Mouse (Mus musculus): ENCODE data around the gene Insrr. TPM values are rescaled to one million over a fixed set of nuclear protein-coding genes. Genes with fewer than 3 reads are reported as not detected.

Insrr gene
- 1 to 10 TPM in 1 of 2 experiments, under 1 TPM in 1; 0.70 to 1.9 TPM for total RNA-seq (2021)

- intact Hi-C loops (cut with DNase I): no loop called here
These were observed at the start of gene Insrr for GRCm38 (mm10) chr3:87796736-87797334. TSS of gene Insrr (plus strand) at chr3:87796951.

GRCm38 (mm10) chr3:87748431-87748830 is 48.3 kb upstream of the Insrr start, which contains the start of gene Lrrc71:
TSS of gene Lrrc71 (minus strand) at chr3:87748625.
- DNase-seq: no peak
- intact Hi-C loops (cut with DNase I): no loop called here

More at GRCm38 (mm10) chr3:87796736-87797334, at the start of gene Insrr:
- no peak for DNase-seq

- peak; percentile 28 for DNase-seq
- intact Hi-C loops (cut with DNase I): no loop called here
These were observed 47.7 kb upstream of the Insrr start for GRCm38 (mm10) chr3:87749036-87749435.

- intact Hi-C loops (cut with DNase I): no loop called here
- DNase-seq: no peak
These were observed 46.8 kb upstream of the Insrr start for GRCm38 (mm10) chr3:87749977-87750376.

GRCm38 (mm10) chr3:87752567-87752966 is 44.2 kb upstream of the Insrr start:
- DNase-seq: no peak
- intact Hi-C loops (cut with DNase I): no loop called here

GRCm38 (mm10) chr3:87753829-87754228 is 42.9 kb upstream of the Insrr start:
- intact Hi-C loops (cut with DNase I): no loop called here
- DNase-seq: no peak

- intact Hi-C loops (cut with DNase I): no loop called here
- DNase-seq: peak; percentile 91
These were observed 40.8 kb upstream of the Insrr start for GRCm38 (mm10) chr3:87755964-87756363.

GRCm38 (mm10) chr3:87756488-87756887 is 40.3 kb upstream of the Insrr start:
- intact Hi-C loops (cut with DNase I): no loop called here
- DNase-seq: no peak

GRCm38 (mm10) chr3:87758641-87759040 is 38.1 kb upstream of the Insrr start:
- intact Hi-C loops (cut with DNase I): no loop called here
- no peak for DNase-seq

- intact Hi-C loops (cut with DNase I): no loop called here
- no peak for DNase-seq
These were observed 35.1 kb upstream of the Insrr start for GRCm38 (mm10) chr3:87761408-87762375.

- intact Hi-C loops (cut with DNase I): no loop called here
- DNase-seq: no peak
These were observed 33.5 kb upstream of the Insrr start for GRCm38 (mm10) chr3:87763202-87763601.

- DNase-seq: peak; percentile 55
These were observed 33.0 kb upstream of the Insrr start for GRCm38 (mm10) chr3:87763683-87764289.

GRCm38 (mm10) chr3:87764506-87764905 is 32.2 kb upstream of the Insrr start:
- no peak for DNase-seq
- intact Hi-C loops (cut with DNase I): no loop called here

More at GRCm38 (mm10) chr3:87763683-87764289, 33.0 kb upstream of the Insrr start:
- intact Hi-C loops (cut with DNase I): no loop called here

GRCm38 (mm10) chr3:87765091-87765490 is 31.7 kb upstream of the Insrr start:
- no peak for DNase-seq
- intact Hi-C loops (cut with DNase I): no loop called here

GRCm38 (mm10) chr3:87765631-87766283 is 31.0 kb upstream of the Insrr start:
- DNase-seq: no peak
- intact Hi-C loops (cut with DNase I): no loop called here

- no peak for DNase-seq
- intact Hi-C loops (cut with DNase I): no loop called here
These were observed 30.5 kb upstream of the Insrr start for GRCm38 (mm10) chr3:87766284-87766667.

- intact Hi-C loops (cut with DNase I): no loop called here
- DNase-seq: no peak
These were observed 29.0 kb upstream of the Insrr start for GRCm38 (mm10) chr3:87767764-87768163.

GRCm38 (mm10) chr3:87768431-87768830 is 28.3 kb upstream of the Insrr start:
- intact Hi-C loops (cut with DNase I): no loop called here
- DNase-seq: no peak

- intact Hi-C loops (cut with DNase I): no loop called here
- DNase-seq: peak; percentile 69
These were observed 27.9 kb upstream of the Insrr start for GRCm38 (mm10) chr3:87768844-87769243.

GRCm38 (mm10) chr3:87769506-87769905 is 27.2 kb upstream of the Insrr start:
- intact Hi-C loops (cut with DNase I): no loop called here

GRCm38 (mm10) chr3:87770280-87770679 is 26.5 kb upstream of the Insrr start:
- intact Hi-C loops (cut with DNase I): loop anchor here (5.0 kb wide), 1 partner anchor 87 kb away; no protein-coding TSS in a partner anchor
- DNase-seq: peak; percentile 29

More at GRCm38 (mm10) chr3:87769506-87769905, 27.2 kb upstream of the Insrr start:
- DNase-seq: no peak
